Mouse (Mus musculus) E14TG2a.4 (cell line): Measurements from ENCODE around the gene Lepr.

Experiments used
- CTCF ChIP-seq: conservative IDR thresholded peaks from 2 replicates; pipeline ENCODE4 v1.5.1; 2014; ENCODE audit warnings: low read length
- NANOG ChIP-seq: IDR thresholded peaks from 2 replicates; pipeline ENCODE4 v1.6.1; 2014; ENCODE audit warnings: borderline replicate concordance, low read length, mixed read lengths

GRCm38 (mm10) chr4:101684821-101685220 lies 32.4 kb upstream of the Lepr start:
- TF ChIP-seq CTCF (no peak), NANOG (no peak)
